Mouse (Mus musculus) heart, postnatal 0 days (tissue): ENCODE results near the gene Abcb9. TPM values are rescaled to one million over a fixed set of nuclear protein-coding genes. Genes with fewer than 3 reads are reported as not detected.

Experiments
- ATAC-seq: fragments of 200-750 bp; cut with Nextera tagmentation; 2 replicates; pipeline ENCODE4 v1.8.0; 2017; ENCODE audit warnings: low read depth, moderate number of reproducible peaks, moderate library complexity; ENCODE audit not compliant: insufficient read depth
- DNase-seq: peaks from one replicate; pipeline ENCODE4 v3.0.0-alpha.2; 2016; ENCODE audit warnings: low spot score
- H3K27ac ChIP-seq: fragments of 300-500 bp; sonication (generic); 2 replicates; pipeline ENCODE4 v1.5.1; 2014; ENCODE audit warnings: low read depth, mild to moderate bottlenecking
- H3K27me3 ChIP-seq: fragments of 300-500 bp; sonication (generic); 2 replicates; pipeline ENCODE4 v1.6.1; 2014; ENCODE audit warnings: low read length, mixed read lengths; ENCODE audit not compliant: control insufficient read depth, insufficient read depth
- H3K36me3 ChIP-seq: fragments of 300-500 bp; sonication (generic); replicated peaks from 2 replicates; pipeline ENCODE4 v1.6.1; 2014; ENCODE audit warnings: low read length, mixed read lengths; ENCODE audit not compliant: control insufficient read depth, insufficient read depth
- H3K4me1 ChIP-seq: fragments of 300-500 bp; sonication (generic); 2 replicates; pipeline ENCODE4 v1.6.1; 2014; ENCODE audit warnings: antibody characterized with exemption; ENCODE audit not compliant: control insufficient read depth, insufficient read depth
- H3K4me2 ChIP-seq: fragments of 300-500 bp; sonication (generic); 2 replicates; pipeline ENCODE4 v1.6.1; 2014; ENCODE audit warnings: low read depth, mild to moderate bottlenecking, low read length, moderate library complexity
- H3K4me3 ChIP-seq: fragments of 300-500 bp; sonication (generic); 2 replicates; pipeline ENCODE4 v1.5.1; 2014; ENCODE audit warnings: low read depth, low read length
- H3K9ac ChIP-seq: fragments of 300-500 bp; sonication (generic); replicated peaks from 2 replicates; pipeline ENCODE4 v1.6.1; 2014; ENCODE audit warnings: low read depth, low read length, mixed read lengths
- H3K9me3 ChIP-seq: fragments of 300-500 bp; sonication (generic); replicated peaks from 2 replicates; pipeline ENCODE4 v1.6.1; 2016; ENCODE audit warnings: low read length; ENCODE audit not compliant: control insufficient read depth
- CTCF ChIP-seq: IDR thresholded peaks from 2 replicates; pipeline ENCODE4 v1.5.1; 2016; ENCODE audit warnings: antibody characterized with exemption, control low read depth, low read depth
- EP300 ChIP-seq: IDR thresholded peaks from 2 replicates; pipeline ENCODE4 v1.6.1; 2016; ENCODE audit warnings: antibody characterized with exemption, low read depth
- WGBS: fragments of 180-500 bp; shearing (Covaris S2); extraction: QIAGEN DNeasy Blood & Tissue Kit; methylation state at CpG from one replicate; pipeline ENCODE4 v1.1.7; 2014; 5-methylcytosine and 5-hydroxymethylcytosine counted together
- polyA plus RNA-seq: library from polyadenylated mRNA; unstranded; fragments of >200 nt; fragmentation: Nextera tagmentation; extraction: Ambion mirVana; gene quantifications from 2 replicates; pipeline ENCODE4 v1.2.1, GENCODE M21; 2015
- total RNA-seq: library from RNA; depleted of rRNA; stranded (reverse); fragments of >200 nt; gene quantifications from 2 replicates; pipeline ENCODE4 v1.2.3, GENCODE M21; 2014; ENCODE audit warnings: low replicate concordance; rRNA removed

Gene Abcb9
- total and polyA plus RNA-seq, 2 experiments from 2014 or later = 1.8 to 3.0 TPM

- no peak for DNase-seq
- Histone ChIP-seq H3K4me2 (peak overlapping the region; percentile 58), H3K9me3 (no peaks in the 10 kb centered on the region), H3K27me3 (no peaks in the 10 kb centered on the region), H3K27ac (peak overlapping the region; percentile 92), H3K9ac (0 out of 2 replicates have a peak overlapping the region, but pooled peaks have one; percentile 42), H3K4me1 (peaks cover 87% of the 10 kb centered on the region), H3K36me3 (peaks cover 4% of the 10 kb centered on the region), H3K4me3 (no peak overlapping the region)
- no peak for TF ChIP-seq EP300
- no peak for TF ChIP-seq CTCF
- no peak for ATAC-seq
- WGBS = 40% methylated on average over 15 of the region's 16 CpGs
Measured at GRCm38 (mm10) chr5:124013747-124014146, 81.9 kb downstream of the Abcb9 start.

GRCm38 (mm10) chr5:124012885-124013284, 82.7 kb downstream of the Abcb9 start:
- 45% methylated on average over 10 of the region's 10 CpGs for WGBS
- Histone ChIP-seq H3K27me3 (no peaks in the 10 kb centered on the region), H3K27ac (peak overlapping the region; percentile 81), H3K4me2 (no peak overlapping the region), H3K4me3 (no peak overlapping the region), H3K36me3 (peaks cover 13% of the 10 kb centered on the region), H3K4me1 (peaks cover 78% of the 10 kb centered on the region), H3K9me3 (no peaks in the 10 kb centered on the region), H3K9ac (no peak overlapping the region)
- no peak for TF ChIP-seq CTCF
- no peak for TF ChIP-seq EP300
- DNase-seq = no peak
- no peak for ATAC-seq

DNA sequence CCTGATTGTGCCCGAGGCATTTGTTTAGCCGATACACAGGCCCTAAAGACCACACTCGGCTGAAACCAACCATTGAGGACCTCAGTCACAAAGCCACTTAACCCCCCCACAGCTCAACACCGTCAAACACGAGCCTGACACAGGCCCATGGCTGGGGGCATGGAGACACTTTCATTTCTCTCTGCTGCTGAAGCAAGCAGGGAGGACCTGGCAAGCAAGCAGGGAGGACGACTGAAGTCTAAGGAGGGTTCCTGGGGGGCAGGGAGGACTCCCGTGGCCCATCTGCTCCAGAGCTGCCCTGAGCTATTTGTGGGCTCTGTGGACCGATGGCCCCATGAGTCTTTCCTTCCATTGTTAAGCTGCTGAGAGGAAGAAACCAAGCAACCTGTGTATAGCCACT, 83.7 kb downstream of the Abcb9 start:
- TF ChIP-seq EP300 (no peak), CTCF (no peak)
- H3K9me3 ChIP-seq = no peaks in the 10 kb centered on the region
- ATAC-seq (no peak), DNase-seq (no peak)
- peak overlapping the region; percentile 81 for H3K27ac ChIP-seq
- peak overlapping the region; percentile 43; the same call in 1 of the 2 replicates for H3K9ac ChIP-seq
- H3K4me1 ChIP-seq = peaks cover 69% of the 10 kb centered on the region
- no peaks in the 10 kb centered on the region for H3K27me3 ChIP-seq
- 4% methylated on average over 8 of the region's 8 CpGs for WGBS
- peak overlapping the region; percentile 15; the same call in 1 of the 2 replicates for H3K4me3 ChIP-seq
- H3K36me3 ChIP-seq = peaks cover 23% of the 10 kb centered on the region
- H3K4me2 ChIP-seq = peak overlapping the region; percentile 50

Other genes starting within 250 kb of the Abcb9 start
- not detected in 2 replicates for gene Hcar2, start 230.3 kb downstream of the Abcb9 start, total RNA-seq
- gene Hcar2, start 230.3 kb downstream of the Abcb9 start, polyA plus RNA-seq = 0.14 TPM in 1 of 2 replicates, not detected in the other
- 5.3 TPM in 1 of 2 replicates, not detected in the other for gene Hcar1, start 215.8 kb downstream of the Abcb9 start, total RNA-seq
- gene Hcar1, start 215.8 kb downstream of the Abcb9 start, polyA plus RNA-seq = 0.18 and 0.19 TPM in 2 replicates
- 5.4 and 5.9 TPM in 2 replicates for gene Denr, start 188.6 kb downstream of the Abcb9 start, total RNA-seq
- gene Denr, start 188.6 kb downstream of the Abcb9 start, polyA plus RNA-seq = 110 and 112 TPM in 2 replicates
- gene Gm43518, start 168.4 kb downstream of the Abcb9 start, total RNA-seq = not detected in 2 replicates
- 1.6 and 1.8 TPM in 2 replicates for gene Gm43518, start 168.4 kb downstream of the Abcb9 start, polyA plus RNA-seq
- gene Ccdc62, start 165.1 kb downstream of the Abcb9 start, total RNA-seq = 2.0 and 11.5 TPM in 2 replicates
- 5.8 and 7.0 TPM in 2 replicates for gene Ccdc62, start 165.1 kb downstream of the Abcb9 start, polyA plus RNA-seq
- gene Hip1r, start 122.2 kb downstream of the Abcb9 start, total RNA-seq = 16.3 and 29.2 TPM in 2 replicates
- 9.3 and 11.9 TPM in 2 replicates for gene Hip1r, start 122.2 kb downstream of the Abcb9 start, polyA plus RNA-seq
- 51.4 and 59.6 TPM in 2 replicates for gene Vps37b, start 63.5 kb downstream of the Abcb9 start, total RNA-seq
- gene Vps37b, start 63.5 kb downstream of the Abcb9 start, polyA plus RNA-seq = 44.5 and 55.7 TPM in 2 replicates
- 37.6 and 55.1 TPM in 2 replicates for gene Ogfod2, start 16.5 kb upstream of the Abcb9 start, total RNA-seq
- gene Ogfod2, start 16.5 kb upstream of the Abcb9 start, polyA plus RNA-seq = 19.0 and 19.3 TPM in 2 replicates
- 12.2 and 18.0 TPM in 2 replicates for gene Arl6ip4, start 20.3 kb upstream of the Abcb9 start, total RNA-seq
- gene Arl6ip4, start 20.3 kb upstream of the Abcb9 start, polyA plus RNA-seq = 70.7 and 76.9 TPM in 2 replicates
- 17.1 and 28.6 TPM in 2 replicates for gene Pitpnm2, start 154.0 kb upstream of the Abcb9 start, total RNA-seq
- 3.1 and 3.2 TPM in 2 replicates for gene Pitpnm2, start 154.0 kb upstream of the Abcb9 start, polyA plus RNA-seq
- gene Mphosph9, start 232.2 kb upstream of the Abcb9 start, total RNA-seq = 10.5 and 12.2 TPM in 2 replicates
- gene Mphosph9, start 232.2 kb upstream of the Abcb9 start, polyA plus RNA-seq = 4.4 and 5.3 TPM in 2 replicates
- gene 2810006K23Rik, start 232.3 kb upstream of the Abcb9 start, total RNA-seq = 13.2 and 20.0 TPM in 2 replicates
- gene 2810006K23Rik, start 232.3 kb upstream of the Abcb9 start, polyA plus RNA-seq = 12.4 and 14.9 TPM in 2 replicates